Mouse (Mus musculus): Measurements from ENCODE around the gene Cdkn2aipnl.

- no peak for TF ChIP-seq CTCF (IDR thresholded peaks at IDR 0.05; ENCODE audit: extremely low read depth, insufficient read depth, low read length)
- no peak for TF ChIP-seq POLR2A (IDR thresholded peaks at IDR 0.05; ENCODE audit: extremely low read depth, insufficient read depth, low read length)
These were observed 45.9 kb upstream of the Cdkn2aipnl start for GRCm38 (mm10) chr11:51921355-51922125.
